Mouse (Mus musculus) kidney, adult 2 months (tissue): Measurements from ENCODE around the gene Aktip.

ENCODE experiments used
- CTCF ChIP-seq: fragments of 200-500 bp; conservative IDR thresholded peaks from 2 replicates; pipeline ENCODE4 v1.5.1; 2011; ENCODE audit warnings: low read depth, mild to moderate bottlenecking, control low read depth, low read length, moderate library complexity, mixed read lengths; ENCODE audit not compliant: insufficient read depth, insufficient read length
- POLR2A ChIP-seq: fragments of 200-500 bp; IDR thresholded peaks from one replicate; pipeline ENCODE4 v1.6.1; 2011; ENCODE audit warnings: low read depth, low read length, control low read depth

- TF ChIP-seq CTCF (no peak), POLR2A (no peak)
Measured at GRCm38 (mm10) chr8:91196661-91197060, 3.1 kb downstream of the Aktip start.
